Mouse (Mus musculus) mammary gland, adult 2 months (tissue): ENCODE measurements around the gene H2-M9. TPM values are rescaled to one million over a fixed set of nuclear protein-coding genes. Genes with fewer than 3 reads are reported as not detected.

ENCODE experiments used
- polyA plus RNA-seq: library from polyadenylated mRNA; depleted of rRNA; stranded (reverse); fragments of >200 nt; gene quantifications from 2 replicates; pipeline ENCODE4 v1.2.3, GENCODE M21; 2012; ENCODE audit warnings: low replicate concordance; rRNA removed

The H2-M9 gene
- 0.97 and 1.9 TPM in 2 replicates for polyA plus RNA-seq

DNA sequence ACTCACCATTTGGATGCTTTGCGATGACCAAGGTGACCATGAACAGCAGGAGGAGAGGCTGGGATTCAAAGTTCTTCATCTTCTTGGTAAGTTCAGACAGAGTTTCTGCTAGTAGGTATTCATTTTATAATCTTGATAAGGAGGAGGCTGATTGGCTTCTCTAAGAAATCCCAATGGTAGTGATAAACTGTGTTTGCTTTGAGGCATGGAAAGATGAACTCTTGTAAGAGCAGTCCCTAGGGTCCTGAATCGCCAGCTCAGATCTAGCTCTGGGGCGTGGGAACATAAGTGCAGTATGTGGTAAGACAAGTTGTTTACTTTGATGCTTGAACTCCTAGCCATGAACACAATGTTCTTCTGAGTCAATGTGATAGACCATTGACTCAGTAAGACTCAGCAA is at the start of gene H2-M9:
TSS of gene H2-M9 (minus strand) at position 101 of the 400 bp plus-strand sequence.

DNA sequence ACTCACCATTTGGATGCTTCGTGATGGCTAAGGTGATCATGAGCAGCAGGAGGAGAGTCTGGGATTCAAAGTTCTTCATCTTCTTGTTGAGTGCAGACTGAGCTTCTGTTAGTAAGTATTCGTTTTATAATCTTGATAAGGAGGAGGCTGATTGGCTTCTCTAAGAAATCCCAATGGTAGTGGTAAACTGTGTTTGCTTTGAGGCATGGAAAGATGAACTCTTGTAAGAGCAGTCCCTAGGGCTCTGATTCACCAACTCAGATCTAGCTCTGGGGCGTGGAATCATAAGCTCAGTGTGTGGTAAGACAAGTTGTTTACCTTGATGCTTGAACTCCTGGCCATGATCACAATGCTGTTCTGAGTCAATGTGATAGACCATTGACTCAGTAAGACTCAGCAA is 29.7 kb upstream of the H2-M9 start, which contains the start of gene H2-M1:
TSS of gene H2-M1 (minus strand) at position 101 of the 400 bp plus-strand sequence.

Other genes starting within 250 kb of the H2-M9 start
- gene H2-M10.4, start 180.3 kb downstream of the H2-M9 start, polyA plus RNA-seq, result not detected in 2 replicates
- gene H2-M11, start 95.6 kb downstream of the H2-M9 start, polyA plus RNA-seq, result 0.11 TPM in 1 of 2 replicates, not detected in the other
- not detected in 2 replicates for gene H2-M1, start 29.6 kb upstream of the H2-M9 start, polyA plus RNA-seq
- gene H2-M10.5, start 130.2 kb upstream of the H2-M9 start, polyA plus RNA-seq, result not detected in 2 replicates
- gene H2-M10.6, start 169.5 kb upstream of the H2-M9 start, polyA plus RNA-seq, result not detected in 2 replicates
- 40.7 and 59.8 TPM in 2 replicates for gene Trim26, start 194.5 kb upstream of the H2-M9 start, polyA plus RNA-seq
- gene Trim15, start 224.5 kb upstream of the H2-M9 start, polyA plus RNA-seq, result not detected in 2 replicates
- gene Trim10, start 226.9 kb upstream of the H2-M9 start, polyA plus RNA-seq, result not detected in 2 replicates
- gene Trim40, start 247.5 kb upstream of the H2-M9 start, polyA plus RNA-seq, result 0.07 TPM in 1 of 2 replicates, not detected in the other